Mouse (Mus musculus) T-helper 1 cell (primary cell): ENCODE measurements around the gene Smpd3.

Source experiments
- in situ Hi-C: fragments of 300-600 bp; cut with MboI, MseI; formaldehyde crosslinking; loops from one replicate; pipeline ENCODE4 v1.15.1; 2025; ENCODE audit warnings: high pct_unique_total_duplicates

Gene Smpd3

DNA sequence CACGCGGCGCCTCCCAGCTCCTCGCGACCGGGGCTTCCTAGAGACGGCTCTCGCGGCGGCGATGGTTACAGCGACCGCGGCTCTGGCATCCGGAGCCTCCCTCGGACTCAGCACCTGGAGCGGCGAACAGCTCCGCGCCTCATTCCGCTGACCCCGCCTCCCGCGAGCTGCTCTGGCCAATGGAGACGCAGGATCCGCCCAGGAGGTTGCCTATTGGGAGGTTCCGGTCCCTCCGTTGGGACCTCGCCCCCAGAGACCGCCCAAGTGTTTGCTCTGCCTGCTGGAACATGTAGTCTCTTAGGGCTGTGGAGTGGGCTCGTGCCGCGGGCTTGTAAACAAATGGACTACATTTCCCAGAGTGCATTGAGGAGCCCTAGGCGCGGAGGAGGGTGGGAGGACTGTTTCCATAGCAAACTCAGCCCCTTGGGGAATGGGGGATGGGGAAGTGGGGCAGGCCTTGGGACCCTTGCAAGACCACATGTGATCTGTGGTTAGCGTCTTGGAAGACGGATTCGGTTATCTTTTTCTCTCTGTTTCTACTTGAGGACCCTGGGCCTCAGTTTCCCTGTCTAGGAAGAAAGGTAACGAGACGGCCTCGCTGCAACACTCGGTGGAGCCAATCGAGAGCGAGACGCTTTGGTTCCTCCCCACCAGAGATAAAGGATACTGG is at the start of gene Smpd3:
TSS of gene Smpd3 (minus strand) at position 137 of the 670 bp plus-strand sequence.
- in situ Hi-C loops = no loop called here

DNA sequence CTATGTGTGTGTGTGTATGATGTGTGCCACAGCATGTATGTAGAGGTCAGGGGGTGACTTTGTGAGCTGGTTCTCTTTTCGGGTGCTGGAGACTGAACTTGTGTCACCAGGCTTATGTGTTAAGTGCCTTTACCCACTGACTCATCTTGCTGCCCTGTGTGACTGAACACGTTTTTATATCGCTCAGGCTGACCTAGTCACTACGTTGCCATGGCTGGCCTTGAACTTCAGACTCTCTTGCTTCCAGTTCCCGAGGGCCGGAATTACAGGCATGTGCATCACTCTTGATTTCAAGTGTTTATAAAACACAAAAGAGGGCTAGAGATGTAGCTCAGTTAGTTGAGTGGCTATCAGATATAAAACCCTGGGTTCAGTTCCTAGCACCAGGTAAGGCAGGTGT is 43.2 kb upstream of the Smpd3 start:
- in situ Hi-C loops = loop anchor here (10.0 kb wide), 1 partner anchor 1646 kb away; the partner anchor contains the start of gene Ces2a

DNA sequence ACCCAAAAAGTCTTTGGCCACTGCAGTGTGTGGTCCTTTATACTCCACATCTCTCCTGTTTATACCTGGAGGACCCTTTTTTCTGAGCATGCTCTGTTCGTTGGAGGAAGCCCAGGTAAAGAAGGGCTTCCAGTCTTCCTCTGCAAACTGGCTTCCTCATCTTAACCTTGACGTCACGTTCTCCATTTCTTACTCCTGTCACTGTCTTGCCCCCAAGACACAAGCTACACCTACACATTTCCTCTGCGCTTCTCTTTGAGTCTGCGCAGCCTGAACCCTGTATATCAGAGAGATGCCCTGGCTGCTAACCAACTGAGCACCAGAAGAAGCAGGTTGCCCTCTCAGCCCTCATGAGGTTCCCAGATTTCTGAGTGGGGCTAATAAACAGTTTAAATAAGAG is 41.6 kb upstream of the Smpd3 start:
- in situ Hi-C loops = no loop called here

DNA sequence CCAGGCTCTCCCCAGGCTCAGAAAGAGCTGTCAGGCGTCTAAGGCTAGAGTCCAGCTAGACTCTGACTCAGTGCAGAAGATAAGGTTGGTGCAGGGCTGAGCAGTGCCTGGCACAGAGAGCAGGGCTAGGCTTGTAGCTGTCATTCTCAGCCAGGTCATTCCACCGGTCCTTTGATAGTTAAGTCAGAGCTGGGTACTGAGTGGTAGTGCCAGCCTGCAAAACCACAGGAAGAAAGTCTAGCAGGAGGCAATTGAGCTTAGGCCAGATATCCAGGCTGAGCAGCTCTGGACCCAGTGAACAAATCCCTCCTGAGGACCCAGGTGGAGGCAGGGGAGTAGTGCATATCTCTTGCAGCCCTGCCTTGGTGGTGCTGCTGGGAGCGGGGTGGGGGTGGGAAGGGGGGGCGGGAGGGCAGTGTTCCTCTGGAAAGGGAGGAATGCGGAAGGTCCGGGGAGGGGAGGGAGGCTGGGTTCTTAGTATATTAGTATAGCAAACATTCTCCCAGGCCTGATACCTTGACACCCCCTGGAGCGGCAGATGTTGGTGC is 40.8 kb upstream of the Smpd3 start:
- in situ Hi-C loops = no loop called here

DNA sequence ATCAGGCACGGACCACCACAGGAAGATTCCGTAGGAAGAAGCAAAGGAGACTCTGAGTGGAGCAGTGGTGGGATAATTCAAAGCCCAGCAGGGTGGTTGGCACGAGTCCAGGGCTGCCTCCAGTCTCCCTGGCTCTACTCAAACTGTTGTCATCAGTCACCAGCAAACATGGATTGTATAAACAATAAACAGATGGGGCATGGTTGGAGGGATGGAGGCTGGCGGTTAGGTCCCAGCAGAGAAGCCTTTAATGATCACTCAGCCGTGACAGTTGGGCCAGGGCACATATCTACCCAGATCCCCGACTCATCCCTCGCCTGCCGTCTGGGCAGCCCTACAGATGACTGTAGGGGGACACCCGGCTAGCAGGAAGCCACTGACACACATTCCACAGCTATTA is 39.1 kb upstream of the Smpd3 start:
- in situ Hi-C loops = no loop called here

DNA sequence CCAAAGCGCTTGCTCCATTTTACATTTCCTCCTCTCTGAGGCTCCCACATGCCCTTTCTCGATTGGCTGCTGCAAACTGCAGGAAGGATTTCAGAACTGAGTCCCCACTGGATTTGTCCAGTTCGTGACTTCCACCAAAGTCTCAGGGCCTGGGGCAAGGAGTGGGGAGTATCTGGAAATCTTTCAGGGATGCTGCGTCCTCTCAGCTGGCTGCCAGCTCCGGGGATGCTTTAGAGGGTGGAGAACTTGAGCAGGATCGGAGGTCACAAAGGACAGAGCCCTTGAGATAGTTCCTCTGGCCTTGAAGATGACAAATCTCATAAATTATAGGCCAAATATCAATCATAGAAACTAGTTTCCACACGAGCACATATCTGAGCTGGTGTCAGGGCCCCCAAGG is 38.2 kb upstream of the Smpd3 start:
- in situ Hi-C loops = no loop called here

DNA sequence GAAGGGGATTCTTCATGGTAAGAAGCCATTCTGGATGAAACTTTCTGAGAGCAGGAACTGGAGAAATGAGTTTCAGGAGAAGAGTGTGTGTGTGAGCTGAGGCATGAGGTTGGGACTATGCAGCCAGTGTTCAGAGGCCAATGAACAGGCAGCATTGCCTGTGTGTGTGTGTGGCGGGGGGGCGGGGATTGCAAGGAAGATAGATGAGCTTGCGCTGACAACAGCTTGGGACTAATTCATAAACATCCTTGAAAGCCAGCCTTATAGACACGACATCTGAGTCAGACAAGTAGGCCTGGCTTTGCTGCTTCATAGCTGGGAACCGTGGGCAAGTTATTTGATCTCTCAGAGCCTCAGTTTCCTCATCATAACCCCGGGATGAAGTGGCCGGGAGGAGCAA is 31.3 kb upstream of the Smpd3 start:
- in situ Hi-C loops = no loop called here

DNA sequence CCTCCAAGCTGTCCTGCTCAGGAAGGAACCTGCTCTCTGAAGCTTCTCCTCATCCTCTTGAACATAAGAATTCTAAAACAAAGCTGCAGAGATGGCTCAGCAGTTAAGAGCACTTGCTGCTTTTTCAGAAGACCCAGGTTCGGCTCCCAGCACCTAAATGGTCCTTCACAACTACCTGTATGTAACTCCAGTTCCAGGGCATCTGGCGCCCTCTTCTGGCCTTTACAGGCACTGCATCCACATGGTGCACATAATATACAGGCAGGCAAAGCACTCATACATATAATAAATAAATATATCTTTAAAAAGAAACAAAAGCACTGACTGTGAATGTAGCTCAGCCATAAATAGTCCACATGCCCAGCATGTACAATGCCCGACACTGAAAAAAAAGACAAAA is 30.7 kb upstream of the Smpd3 start:
- in situ Hi-C loops = no loop called here

DNA sequence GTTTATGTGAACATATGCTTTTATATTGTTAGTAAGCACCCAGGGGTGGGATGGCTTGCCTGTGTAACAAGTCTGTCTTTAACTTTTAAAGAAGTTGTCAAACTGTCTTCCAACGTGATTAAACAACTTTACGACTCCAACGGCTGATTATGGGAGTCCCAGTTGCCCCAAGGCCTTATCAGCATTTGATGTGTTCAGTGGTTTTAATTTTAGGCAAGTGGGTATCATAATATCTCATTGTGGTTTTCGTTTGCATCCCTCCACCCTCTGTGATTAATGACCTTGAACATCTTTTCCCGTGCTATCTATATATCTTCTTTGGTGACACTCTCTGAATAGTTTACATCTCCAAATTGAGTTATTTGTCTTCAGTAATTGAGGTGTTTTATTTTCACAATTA is 27.0 kb upstream of the Smpd3 start:
- in situ Hi-C loops = no loop called here

DNA sequence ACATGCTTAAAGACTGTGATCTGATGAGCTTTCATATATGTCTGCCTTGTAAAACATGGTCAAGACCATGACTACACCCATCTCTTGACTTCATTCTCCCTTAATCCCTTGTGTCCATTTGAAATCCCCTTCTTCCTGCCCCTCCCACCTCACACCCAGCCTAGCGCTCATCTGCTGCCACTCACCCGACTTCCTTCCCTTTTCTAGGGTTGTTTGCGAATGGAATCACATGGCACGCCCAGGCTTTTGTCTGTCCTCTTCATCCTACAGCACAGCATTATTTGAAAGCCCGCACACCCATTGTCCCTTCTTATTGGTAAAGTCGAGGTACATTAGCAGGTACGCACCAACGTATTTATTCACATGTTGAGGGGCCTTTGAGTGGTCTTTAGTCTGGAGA is 26.5 kb upstream of the Smpd3 start:
- in situ Hi-C loops = no loop called here

DNA sequence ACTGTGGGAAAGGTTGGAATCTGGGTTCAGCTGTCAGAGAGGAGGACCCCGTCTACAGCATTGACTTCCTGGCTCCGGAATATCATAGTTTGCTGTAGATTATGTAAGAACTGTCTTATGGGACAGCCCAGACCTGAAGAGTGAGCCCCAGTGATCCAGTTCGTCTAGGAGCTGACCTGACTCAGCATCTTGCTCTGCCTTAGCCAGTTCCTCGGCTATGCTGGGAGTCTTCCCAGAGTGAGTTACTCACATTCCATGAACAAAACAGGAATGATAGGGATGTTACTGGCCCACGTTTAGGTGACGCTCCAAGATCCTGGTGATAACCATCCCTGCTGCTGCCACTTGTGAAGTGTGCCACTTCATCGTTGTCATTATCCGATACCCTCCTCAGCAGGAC is 25.5 kb upstream of the Smpd3 start:
- in situ Hi-C loops = no loop called here

DNA sequence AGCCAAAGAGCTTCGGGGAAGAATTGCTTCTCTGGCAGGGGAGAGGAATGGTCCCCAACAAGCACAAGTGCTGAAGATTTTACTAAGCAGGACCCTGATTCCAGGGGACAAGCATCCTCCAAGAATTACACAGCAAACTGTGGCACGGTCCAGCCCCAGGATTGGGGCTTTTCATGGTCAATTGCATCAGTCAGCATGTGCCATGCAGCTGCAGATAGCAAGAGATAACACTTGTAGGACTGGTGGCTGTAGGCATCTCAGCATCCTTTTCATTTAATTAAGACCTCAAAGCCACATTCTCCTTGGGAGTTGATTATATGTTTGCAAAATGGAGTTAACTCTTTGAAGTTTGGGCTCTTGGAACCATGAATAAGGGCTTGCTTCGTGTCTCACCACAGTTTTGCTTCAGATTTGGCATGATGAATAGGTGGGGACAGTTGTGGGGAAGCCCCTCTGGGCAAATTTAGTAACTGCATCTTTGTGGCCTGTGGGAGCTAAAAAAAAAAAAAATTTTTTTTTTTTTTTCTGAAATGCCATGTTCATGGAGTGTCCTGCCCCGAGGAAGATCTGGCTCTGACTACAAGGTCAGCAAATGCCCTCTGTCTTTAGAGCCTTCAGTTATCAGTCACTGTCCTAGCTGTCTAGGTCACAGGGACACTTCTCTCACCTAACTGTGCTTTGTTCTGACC is 22.0 kb upstream of the Smpd3 start:
- in situ Hi-C loops = no loop called here

DNA sequence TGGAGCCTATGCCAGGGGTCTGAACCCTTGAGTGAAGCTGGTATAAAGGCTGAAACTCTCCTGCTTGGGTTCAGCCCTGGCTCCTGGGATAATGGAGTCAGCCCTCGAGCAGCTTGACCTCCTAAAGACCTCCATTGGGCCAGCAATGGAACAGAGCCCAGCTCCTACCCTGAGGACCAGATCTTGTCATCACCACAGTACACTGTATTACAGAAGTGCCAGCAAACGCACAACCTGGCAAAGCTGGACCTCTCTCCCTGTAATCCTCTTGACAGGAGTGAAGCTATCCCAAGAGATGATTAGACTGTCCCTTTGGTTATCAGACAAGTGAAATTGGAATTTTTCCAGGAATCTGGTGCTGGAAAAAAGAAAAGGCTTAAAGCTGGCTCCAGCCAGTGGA is 13.3 kb upstream of the Smpd3 start:
- in situ Hi-C loops = no loop called here

DNA sequence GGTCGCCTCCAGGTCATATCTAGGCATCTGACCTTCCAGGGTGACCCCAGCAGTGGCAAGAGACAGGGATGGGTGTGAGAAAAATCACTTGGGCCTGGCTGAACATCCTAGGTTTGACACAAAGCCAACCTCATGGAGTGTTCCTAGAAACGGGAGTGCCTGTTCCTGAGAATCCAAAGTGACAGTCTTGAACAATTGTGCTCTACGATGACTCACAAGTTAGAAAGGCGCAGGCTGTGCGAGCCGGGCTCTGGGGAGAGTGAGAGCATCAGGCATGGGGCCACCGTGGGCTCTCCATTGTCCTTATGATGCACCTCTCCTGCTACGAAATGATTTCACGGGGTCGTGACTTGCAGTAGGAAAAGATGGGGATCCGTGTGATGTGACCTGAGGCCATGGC is 11.6 kb upstream of the Smpd3 start:
- in situ Hi-C loops = no loop called here

DNA sequence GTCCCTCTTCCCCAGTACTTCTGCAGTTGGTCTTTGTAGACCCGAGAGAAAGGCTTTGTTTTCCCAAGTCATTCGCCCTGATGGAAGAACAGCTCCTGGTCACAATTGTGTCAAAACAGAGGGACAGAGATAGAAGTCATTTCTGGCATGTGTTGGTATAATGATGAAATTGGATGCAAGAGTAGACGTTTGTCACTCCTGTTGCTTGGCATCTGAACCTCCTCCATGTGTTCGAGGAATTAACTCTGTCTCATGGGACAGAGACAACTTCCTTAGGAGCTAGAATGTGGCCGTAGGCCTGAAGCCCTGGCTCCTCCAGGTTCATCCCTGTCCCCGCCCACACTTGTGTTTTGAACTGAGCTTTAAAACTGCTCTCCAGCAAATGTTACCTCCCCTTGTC is 8.3 kb upstream of the Smpd3 start:
- in situ Hi-C loops = no loop called here

DNA sequence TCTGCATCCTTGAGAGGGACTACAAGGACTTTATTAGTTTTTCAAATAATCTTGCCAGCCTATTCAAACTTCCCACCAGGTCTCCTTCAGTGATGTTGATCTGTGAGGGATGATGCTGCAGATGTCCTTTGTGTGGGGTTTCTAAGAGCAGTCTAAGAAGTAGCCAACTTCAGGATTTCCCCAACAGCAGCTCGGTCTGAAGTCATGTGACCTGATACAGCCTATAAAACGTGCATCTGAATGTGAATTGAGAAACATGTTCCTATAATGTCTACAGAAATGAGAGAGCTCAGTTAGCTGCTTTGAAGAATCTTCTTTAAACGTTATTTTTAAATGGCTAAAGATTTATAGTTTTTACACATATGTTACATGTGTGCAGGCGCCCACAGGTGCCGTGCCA is 5.7 kb upstream of the Smpd3 start:
- in situ Hi-C loops = no loop called here

DNA sequence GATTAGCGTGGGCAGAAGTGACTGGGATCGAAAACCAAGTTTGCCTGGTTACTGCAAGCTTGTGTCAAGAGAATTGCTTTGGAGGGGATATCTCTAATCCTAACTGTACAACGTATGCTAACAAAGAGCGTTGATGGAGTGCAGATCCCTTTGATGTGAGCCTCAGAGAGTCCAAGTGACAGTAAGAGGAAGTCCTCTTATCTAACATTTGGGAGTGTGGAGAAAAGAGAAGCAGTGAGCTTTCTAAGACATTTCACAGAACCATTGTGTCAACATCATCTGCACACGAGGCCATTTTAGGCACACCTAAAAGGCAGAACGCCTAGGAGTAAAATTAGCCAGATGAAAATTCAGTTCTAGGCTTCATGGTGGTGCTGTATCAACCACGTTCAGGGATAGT is 5.0 kb upstream of the Smpd3 start:
- in situ Hi-C loops = no loop called here

DNA sequence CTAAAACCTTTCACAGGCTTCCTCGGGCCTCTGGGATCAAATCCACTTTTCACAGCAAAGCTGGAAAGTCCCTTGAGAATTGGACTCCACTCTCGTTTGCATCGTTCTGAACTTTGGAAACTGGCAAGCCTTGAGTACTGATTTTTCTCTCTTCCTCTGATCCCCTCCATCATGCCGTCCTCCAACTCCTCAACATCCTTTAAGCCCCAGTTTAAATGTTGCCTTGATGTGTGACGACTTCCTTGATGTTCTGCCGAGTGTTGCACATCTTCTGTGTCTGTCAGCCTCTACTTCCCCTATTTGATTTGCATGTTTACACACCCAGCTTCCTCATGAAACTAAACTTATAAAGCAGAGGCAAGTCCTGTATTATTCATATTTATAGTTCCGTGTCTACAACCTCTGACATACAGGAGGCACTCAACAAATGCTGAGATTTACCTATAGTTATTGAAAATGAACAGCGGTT is 987 bp upstream of the Smpd3 start:
- in situ Hi-C loops = no loop called here

DNA sequence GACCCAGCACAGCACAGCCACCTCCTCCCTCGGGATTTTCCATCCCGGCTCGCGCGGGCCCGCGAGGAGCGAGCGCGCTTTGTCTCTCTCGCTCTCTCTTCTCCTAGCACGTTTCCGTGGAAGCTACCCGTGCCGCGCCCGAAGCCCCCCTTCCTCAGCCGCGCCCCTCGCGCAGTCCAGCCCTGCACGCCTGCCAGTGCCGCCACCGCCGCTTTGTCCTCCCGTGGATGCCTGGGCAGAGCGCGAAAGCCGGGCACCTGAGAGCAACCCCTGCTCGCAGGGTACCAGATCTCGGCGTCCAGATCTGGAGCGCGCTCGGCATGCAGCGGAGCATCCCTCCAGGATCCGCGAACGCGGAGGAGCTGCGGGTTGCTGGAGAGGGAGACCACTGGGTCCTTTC is 1.2 kb downstream of the Smpd3 start:
- in situ Hi-C loops = no loop called here

DNA sequence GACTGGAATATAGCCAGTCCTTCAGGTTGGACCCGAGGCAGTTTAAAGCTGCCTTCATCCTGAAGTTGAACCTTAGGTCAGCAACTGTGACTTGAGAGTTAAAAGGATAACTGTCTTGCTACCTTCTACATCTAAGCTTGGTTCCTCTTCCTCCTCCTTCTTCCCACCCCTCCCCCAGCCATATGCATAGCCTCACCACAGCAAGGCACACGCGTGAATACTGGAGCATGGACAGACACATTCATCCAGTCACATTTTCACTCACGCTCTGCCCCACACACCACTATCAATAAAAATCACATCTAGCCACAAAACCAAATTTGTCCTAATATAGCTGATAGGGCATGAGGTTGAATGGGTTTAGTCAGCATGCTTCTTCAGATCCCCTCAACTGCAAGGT is 1.8 kb downstream of the Smpd3 start:
- in situ Hi-C loops = no loop called here

DNA sequence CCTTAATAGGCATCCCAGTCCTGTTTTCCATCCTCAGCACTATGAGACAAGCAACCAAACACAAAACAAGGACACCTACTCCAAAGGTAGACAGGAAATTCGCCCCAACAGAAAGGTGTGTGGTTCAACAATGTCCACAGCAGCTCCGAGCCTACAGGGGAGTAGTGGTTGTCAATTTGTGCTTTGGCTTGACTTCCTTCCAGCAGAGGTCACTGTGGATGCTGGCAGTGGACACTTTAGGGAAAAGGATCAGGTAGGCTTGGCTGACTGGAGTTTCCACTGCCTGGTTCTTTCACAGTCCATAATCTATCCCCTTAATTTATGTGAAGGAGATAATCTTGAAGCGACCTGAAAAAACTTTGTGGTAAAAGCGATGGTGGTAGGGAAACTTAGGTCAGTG is 2.6 kb downstream of the Smpd3 start:
- in situ Hi-C loops = no loop called here

DNA sequence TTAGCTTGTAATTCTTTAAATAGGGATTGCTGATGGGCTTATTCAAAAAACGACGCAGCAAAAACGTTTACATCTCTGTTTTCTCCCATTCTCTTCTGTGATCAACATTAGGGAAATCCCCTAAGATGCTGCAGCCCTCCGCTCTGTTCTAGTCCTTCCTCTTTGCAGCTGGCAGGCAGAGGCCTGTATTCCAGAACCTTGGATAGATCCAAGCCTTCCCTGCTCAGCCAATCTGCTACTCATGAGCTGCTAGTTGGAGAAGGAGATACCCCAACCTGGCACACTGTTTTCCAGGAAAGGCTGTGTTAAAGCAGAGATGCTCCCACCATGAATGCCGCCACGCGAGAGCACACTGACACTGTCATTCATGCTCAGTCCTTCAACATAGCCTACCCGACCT is 4.4 kb downstream of the Smpd3 start:
- in situ Hi-C loops = no loop called here

DNA sequence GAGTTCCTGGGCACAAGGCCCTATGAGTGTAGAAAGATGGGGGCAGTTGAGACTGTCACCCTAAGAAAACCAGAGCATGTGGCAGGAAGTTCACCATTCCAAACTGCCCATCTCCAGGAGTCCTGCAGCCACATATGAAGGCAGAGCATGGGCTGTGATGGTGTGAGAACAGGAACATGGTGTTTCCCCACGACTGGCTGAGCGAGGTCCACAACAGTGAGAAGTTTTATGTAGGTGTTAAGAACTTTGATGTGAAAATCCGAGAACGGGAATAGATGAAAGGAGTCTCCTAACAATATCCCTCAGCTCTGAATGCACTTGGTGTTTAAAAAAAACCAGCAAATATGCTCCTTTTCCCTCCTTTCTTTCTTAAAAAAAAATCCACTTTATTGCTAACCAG is 5.3 kb downstream of the Smpd3 start:
- in situ Hi-C loops = no loop called here
